Mouse (Mus musculus): Measurements from ENCODE around the gene Gm29427. TPM values are rescaled to one million over a fixed set of nuclear protein-coding genes. Genes with fewer than 3 reads are reported as not detected.

The Gm29427 gene
- polyA plus RNA-seq, 1 experiment from 2014 or later, result not detected

Other genes with a start within 250 kb of the Gm29427 start
- not detected in 2 replicates for gene Zp3r, start 86.2 kb downstream of the Gm29427 start, polyA plus RNA-seq (2014; fragmentation: Nextera tagmentation; extraction: Ambion mirVana)
- not detected in 2 replicates for gene C4bp, start 54.2 kb downstream of the Gm29427 start, polyA plus RNA-seq (2014; fragmentation: Nextera tagmentation; extraction: Ambion mirVana)
- 5.9 and 7.5 TPM in 2 replicates for gene Yod1, start 1.5 kb upstream of the Gm29427 start, polyA plus RNA-seq (2014; fragmentation: Nextera tagmentation; extraction: Ambion mirVana)
- 5.1 and 5.7 TPM in 2 replicates for gene Pfkfb2, start 13.5 kb upstream of the Gm29427 start, polyA plus RNA-seq (2014; fragmentation: Nextera tagmentation; extraction: Ambion mirVana)
- gene AA986860, start 16.2 kb upstream of the Gm29427 start, polyA plus RNA-seq (2014; fragmentation: Nextera tagmentation; extraction: Ambion mirVana), result 0.67 and 0.89 TPM in 2 replicates
- gene Fcamr, start 85.1 kb upstream of the Gm29427 start, polyA plus RNA-seq (2014; fragmentation: Nextera tagmentation; extraction: Ambion mirVana), result not detected in 2 replicates
- not detected in 2 replicates for gene Pigr, start 110.9 kb upstream of the Gm29427 start, polyA plus RNA-seq (2014; fragmentation: Nextera tagmentation; extraction: Ambion mirVana)
- gene Fcmr, start 149.9 kb upstream of the Gm29427 start, polyA plus RNA-seq (2014; fragmentation: Nextera tagmentation; extraction: Ambion mirVana), result not detected in 2 replicates
- not detected in 2 replicates for gene Il24, start 171.7 kb upstream of the Gm29427 start, polyA plus RNA-seq (2014; fragmentation: Nextera tagmentation; extraction: Ambion mirVana)
- not detected in 2 replicates for gene Il20, start 195.7 kb upstream of the Gm29427 start, polyA plus RNA-seq (2014; fragmentation: Nextera tagmentation; extraction: Ambion mirVana)
- gene Il19, start 224.3 kb upstream of the Gm29427 start, polyA plus RNA-seq (2014; fragmentation: Nextera tagmentation; extraction: Ambion mirVana), result 0.21 TPM in 1 of 2 replicates, not detected in the other

Measured in embryonic facial prominence, embryonic 11.5 days (tissue).